Mouse (Mus musculus): Measurements from ENCODE around the gene Olfml2a.

Olfml2a gene

GRCm38 (mm10) chr2:39005574-39006079, 73.8 kb downstream of the Olfml2a start, which contains the start of gene Rpl35:
TSS of gene Rpl35 (minus strand) at chr2:39005624.
- in situ Hi-C loops (cut with MboI; ENCODE audit: unreplicated experiment in 2 of 2): loop anchor here in 1 of 2 experiments (25.0 kb wide), 1 partner anchor 1643 kb away; the partner anchor contains the start of gene Pdcl

- in situ Hi-C loops (cut with MboI; ENCODE audit: unreplicated experiment in 2 of 2): loop anchor here in 1 of 2 experiments (25.0 kb wide), 1 partner anchor 1644 kb away; the partner anchor contains the start of gene Pdcl
These were observed 74.5 kb downstream of the Olfml2a start for GRCm38 (mm10) chr2:39006149-39006730.

DNA sequence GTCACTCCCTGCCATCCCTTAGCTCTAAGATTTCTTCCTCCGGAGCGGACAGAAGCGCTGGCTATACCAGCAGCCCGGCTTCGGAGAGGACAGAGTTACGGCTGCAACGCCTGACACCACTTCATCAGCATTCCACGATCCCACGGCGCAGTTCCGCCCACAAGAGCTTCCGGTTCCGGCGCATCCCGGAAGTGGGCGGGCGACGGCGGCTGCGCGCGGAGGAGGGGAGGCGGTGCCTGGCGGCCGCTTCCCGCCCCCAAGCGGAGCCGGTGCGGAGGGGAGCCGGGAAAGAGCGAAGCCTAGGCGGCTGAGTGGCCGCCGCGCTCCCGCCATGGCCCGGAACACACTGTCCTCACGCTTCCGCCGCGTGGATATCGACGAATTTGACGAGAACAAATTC, 76.1 kb downstream of the Olfml2a start:
- in situ Hi-C loops (cut with MboI; ENCODE audit: unreplicated experiment in 2 of 2): loop anchor here in 1 of 2 experiments (25.0 kb wide), 1 partner anchor 1646 kb away; the partner anchor contains the start of gene Pdcl

GRCm38 (mm10) chr2:39008350-39008851, 76.6 kb downstream of the Olfml2a start:
- in situ Hi-C loops (cut with MboI; ENCODE audit: unreplicated experiment in 2 of 2): loop anchor here in 1 of 2 experiments (25.0 kb wide), 1 partner anchor 1646 kb away; the partner anchor contains the start of gene Pdcl

DNA sequence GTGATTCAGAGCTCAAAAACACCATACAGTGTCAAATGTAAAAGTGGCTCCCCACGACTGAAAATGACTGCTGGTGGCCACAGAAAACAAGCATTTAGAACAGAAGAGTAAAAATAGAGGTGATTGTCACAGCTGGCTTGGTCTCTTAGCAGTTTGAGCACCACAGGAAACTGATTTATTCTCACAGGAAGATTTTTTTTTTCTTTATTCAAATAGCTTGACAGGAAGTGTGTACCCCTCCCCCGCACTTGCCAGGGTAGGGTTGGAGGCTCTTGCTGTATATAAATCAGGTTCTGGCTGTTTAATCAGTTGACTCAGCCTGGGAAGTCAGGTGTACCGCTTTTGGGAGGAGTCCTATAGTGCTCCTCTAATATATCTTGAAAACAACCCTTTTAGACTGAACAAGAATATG, 77.2 kb downstream of the Olfml2a start:
- in situ Hi-C loops (cut with MboI; ENCODE audit: unreplicated experiment in 2 of 2): loop anchor here in 1 of 2 experiments (25.0 kb wide), 1 partner anchor 1647 kb away; the partner anchor contains the start of gene Pdcl

DNA sequence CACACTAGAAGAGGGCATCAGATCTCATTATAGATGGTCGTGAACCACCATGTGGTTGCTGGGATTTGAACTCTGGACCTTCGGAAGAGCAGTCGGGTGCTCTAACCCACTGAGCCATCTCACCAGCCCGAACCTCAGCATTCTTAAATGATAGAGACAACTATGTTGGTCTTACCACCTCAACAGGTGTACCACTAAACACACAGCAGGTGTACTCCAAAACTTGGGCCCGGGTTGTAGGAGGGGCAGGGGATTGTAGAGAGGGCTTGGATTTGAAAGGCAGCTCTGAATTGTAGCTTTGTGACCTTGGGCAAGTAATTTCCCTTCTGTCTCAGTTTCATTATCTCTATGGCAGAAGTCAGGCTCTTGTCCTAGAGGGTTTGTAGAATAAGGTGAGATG, 78.4 kb downstream of the Olfml2a start:
- in situ Hi-C loops (cut with MboI; ENCODE audit: unreplicated experiment in 2 of 2): loop anchor here (5.0 to 25.0 kb wide), 3 partner anchors 177 to 1648 kb away; partner anchors contain the start of gene Pdcl (in 1 of the 2)

- in situ Hi-C loops (cut with MboI; ENCODE audit: unreplicated experiment in 2 of 2): loop anchor here (5.0 to 25.0 kb wide), 3 partner anchors 176 to 1649 kb away; partner anchors contain the start of gene Pdcl (in 1 of the 2)
These were observed 79.5 kb downstream of the Olfml2a start for GRCm38 (mm10) chr2:39011264-39011663.

DNA sequence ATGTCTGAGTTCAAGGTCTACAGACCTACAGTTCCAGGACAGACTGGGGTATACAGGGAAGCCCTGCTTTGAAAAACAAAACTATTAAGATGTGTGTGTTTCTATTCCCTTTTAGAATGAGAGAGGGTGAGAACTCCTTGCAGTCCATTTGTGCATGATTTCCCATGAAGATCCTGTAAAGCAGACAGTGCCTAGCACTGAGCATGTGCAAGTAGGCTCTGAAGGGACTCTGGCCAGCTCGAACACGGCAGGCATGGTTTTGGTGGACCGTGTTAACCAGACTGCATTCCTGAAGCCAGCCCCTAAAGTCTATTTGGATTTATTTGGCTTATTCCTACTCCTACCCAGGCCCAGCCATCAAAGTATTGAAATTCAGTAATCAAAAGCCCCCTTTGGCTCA, 80.2 kb downstream of the Olfml2a start:
- in situ Hi-C loops (cut with MboI; ENCODE audit: unreplicated experiment in 2 of 2): loop anchor here (5.0 to 25.0 kb wide), 3 partner anchors 175 to 1650 kb away; partner anchors contain the start of gene Pdcl (in 1 of the 2)

DNA sequence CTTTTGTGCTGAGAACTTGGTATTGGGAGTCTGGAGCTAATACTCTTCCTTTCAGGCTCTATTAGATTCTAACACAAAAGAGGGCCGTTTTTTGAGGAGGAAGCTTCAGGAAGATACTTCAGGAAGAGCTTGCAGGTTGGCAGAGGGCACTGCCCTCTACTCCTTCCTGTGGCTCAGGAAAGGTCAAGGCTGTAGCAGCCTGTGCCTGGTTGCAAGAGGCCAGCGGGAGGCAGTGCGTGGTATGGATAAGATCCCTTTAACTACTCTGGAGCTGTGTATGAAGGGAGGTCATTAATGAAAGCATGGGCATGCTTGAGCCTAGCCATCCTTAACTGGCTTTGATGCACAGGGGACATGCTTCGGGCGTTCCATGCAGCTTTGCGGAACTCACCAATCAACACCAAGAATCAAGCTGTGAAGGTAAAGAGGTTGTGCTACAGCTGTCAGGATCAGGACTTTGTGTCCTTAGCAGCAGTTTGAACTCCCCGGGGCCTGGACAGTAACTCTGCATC, 81.0 kb downstream of the Olfml2a start:
- in situ Hi-C loops (cut with MboI; ENCODE audit: unreplicated experiment in 2 of 2): loop anchor here (5.0 to 25.0 kb wide), 3 partner anchors 174 to 1651 kb away; partner anchors contain the start of gene Pdcl (in 1 of the 2)

Measured in v-Abl transformed pro-B cells (cell line).